Mouse (Mus musculus) heart, postnatal 25 days (tissue): ENCODE measurements around the gene Riok2. TPM values are rescaled to one million over a fixed set of nuclear protein-coding genes. Genes with fewer than 3 reads are reported as not detected.
"Not testable (repeated sequence)": the region's sequence is repeated elsewhere in the genome, so short reads cannot be mapped to it uniquely, and the experiment has no call there.

Source experiments
- DNase-seq: peaks from one replicate; pipeline ENCODE4 v3.0.0; 2022; ENCODE audit warnings: low spot score
- intact Hi-C: fragments of 180-260 bp; cut with DNase I; formaldehyde crosslinking; loops from one replicate; pipeline ENCODE4 v1.15.1; 2025
- total RNA-seq, 2 experiments: library from RNA; stranded (reverse); gene quantifications; 2 replicates each; pipeline ENCODE4 v1.2.3; 2021

Gene Riok2
- total RNA-seq = 10 to 100 TPM; 13.5 to 13.8 TPM

DNA sequence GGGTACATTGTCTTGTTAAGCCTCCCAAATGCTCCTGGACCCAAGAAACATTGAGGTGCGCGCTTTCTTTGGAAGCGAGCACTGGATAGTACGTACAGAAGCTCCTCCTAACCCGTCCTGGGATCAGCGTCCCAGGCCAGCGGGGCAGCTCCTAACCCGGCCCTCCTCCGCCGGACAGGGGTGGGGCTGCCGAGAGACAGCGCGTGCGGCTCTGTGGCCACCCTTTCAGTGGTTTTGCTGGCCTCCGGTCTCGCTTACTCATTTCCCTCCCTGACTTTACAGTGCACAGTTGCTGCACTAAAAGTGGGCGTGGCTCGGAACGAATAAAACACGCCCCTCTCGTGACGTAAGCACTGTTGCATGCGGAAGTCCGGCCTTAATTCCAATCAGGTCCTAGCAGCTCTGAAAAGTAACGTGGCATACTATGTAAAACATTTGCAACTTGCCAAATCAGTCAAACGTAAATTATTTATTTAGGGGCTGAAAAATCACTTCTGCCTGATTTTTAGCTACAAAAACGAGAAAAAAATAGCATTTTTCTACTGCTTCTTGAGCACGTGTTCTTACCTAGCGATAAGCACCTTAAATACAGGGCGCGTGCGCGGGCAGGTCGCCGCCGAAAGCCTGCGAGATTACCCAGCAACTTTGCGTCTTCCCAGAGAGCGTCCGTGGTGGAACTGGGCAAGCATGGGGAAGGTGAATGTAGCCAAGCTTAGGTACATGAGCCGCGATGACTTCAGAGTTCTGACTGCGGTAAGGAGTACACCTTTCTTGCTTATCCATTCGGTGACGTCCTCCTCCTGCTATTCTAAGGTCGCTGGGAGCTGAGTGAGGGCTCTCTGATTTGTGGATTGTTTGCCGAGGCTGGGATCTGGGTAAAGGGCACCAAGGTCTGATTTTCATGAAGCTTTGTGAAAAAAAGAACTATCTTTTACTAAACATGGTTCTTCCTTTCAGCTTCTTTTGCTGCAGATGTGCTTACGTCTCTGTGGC lies at the start of gene Riok2:
Gene Riok2 (plus strand): TSS at position 392 of the 993 bp plus-strand sequence.
- peak; percentile 91 for DNase-seq
- intact Hi-C loops = loop anchor here (2.0 to 10.0 kb wide), 3 partner anchors 79 to 461 kb away; no protein-coding TSS in a partner anchor

DNA sequence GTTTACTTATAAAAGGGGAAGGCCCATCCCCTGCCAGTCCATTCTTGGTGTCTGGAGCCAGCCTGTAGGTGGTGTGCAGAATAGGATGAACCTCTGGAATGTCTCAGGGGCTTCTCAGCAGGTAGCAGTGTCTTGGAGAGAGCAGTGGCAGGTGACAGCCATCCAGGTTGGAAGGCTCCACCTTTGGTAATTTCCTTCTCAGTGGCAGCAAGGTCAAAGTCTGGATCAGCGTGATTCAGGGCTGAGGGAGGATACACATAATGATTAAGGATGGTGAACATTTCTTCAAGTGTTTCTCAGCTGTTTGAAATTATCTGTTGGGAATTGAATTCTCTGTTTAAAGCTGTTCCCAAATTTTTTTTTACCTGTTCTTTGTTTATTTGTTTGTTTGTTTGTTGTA lies 48.1 kb upstream of the Riok2 start:
- DNase-seq, intact Hi-C loops: not testable (repeated sequence)

DNA sequence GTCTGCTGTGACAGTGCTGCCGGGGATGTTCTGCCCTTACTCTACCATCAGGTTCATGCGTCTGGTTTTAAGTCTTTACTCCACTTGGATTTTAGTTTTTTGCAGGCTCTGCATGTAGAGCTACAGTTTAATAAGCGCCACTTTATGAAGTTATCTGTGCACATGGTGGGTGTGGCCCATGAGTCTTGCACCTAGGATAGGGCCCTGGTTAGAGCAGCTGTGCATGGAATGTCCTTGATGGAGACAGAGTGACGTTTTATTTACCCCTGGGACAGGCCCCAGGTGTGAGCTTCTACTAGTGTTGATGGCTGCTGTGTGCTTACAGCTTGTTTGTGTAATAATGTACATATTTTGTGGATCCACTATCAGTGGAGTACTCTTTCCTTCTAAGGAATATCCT lies 47.5 kb upstream of the Riok2 start:
- intact Hi-C loops = no loop called here
- DNase-seq = no peak

DNA sequence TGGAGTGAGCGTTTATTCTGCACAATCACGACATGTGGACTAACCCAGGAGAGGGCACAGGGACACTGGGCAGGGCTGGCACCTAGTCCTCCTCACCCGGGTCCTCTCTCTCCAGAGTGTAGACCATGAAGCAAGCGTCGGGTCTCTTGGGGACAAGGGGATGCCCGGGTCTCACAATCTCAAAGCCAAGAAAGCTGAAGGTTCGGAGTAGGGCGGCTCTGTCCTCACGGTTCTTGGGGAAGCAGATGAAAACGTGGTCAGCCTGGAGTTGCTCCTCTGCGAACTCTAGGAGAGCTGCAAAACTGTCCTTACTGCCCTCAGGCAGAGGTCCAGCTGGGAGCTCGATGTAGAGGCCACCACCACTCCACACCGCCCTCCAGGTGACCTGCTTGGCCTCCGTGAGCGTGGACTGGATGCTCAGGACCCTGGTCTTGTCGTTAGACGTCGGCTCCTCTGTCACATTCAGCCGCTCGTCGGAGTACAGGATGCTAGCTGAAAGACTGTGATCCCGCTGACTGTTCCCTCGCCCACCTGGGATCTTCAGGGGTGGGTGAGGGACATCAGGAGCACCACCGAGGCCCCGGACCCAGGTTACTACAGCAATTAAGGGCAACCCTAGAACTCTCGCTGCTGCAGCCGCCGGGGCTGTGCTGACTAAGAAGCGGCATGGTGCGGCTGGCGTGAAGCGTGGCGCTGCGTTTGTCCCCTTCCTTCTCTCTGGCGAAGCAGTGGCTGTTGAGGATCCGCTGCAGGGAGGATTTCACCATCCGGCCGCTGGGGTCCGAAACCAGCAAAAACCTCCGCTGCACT lies 28.5 kb upstream of the Riok2 start:
- DNase-seq, intact Hi-C loops: not testable (repeated sequence)

DNA sequence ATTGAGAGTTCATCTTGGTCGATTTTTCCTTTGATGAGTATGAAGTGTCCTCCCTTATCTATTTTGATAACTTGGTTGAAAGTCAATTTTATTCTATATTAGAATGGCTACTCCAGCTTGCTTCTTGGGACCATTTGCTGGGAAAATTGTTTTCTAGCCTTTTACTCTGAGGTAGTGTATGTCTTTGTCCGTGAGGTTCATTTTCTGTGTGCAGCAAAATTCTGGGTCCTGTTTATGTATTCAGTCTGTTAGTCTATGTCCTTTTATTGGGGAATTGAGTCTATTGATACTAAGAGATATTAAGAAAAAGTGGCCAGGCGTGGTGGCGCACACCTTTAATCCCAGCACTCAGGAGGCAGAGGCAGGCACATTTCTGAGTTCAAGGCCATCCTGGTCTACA lies 27.8 kb upstream of the Riok2 start:
- DNase-seq, intact Hi-C loops: not testable (repeated sequence)

DNA sequence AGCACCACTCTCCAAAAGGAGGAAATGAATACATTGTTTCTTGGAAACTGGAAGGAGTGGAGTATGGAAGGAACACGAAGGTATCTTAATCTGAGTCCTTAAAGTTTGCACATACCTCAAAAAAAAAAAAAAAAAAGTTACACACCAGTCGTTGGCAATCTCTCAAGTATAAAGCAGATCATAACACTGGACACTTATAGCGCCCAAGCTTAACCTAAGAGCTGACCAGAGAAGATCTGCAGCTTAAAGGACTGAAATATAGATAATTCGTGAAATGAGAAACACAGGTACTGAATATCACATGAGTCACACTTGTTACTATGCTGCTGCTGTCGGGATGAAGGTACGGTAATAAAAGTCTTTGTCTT lies 575 bp upstream of the Riok2 start:
- intact Hi-C loops = loop anchor here (2.0 to 10.0 kb wide), 3 partner anchors 79 to 461 kb away; no protein-coding TSS in a partner anchor
- no peak for DNase-seq

DNA sequence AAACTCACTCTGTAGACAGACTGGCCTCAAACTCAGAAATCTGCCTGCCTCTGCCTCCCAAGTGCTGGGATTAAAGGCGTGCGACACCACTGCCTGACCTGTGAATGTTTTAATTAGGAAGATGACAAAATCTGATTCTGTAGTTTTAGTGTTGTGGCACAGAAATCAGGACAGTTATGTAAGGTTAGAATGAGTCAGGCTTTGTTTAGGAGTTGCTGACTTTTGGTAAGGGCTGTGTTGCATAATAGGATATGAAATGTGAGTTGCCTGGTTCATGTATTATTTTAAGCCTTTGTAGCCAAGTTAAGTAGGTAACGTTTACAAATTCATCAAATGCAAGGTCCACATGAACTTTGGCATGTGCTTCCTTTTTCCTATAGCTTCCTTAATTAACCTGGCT lies 1.5 kb downstream of the Riok2 start:
- intact Hi-C loops = loop anchor here (5.0 to 10.0 kb wide), 2 partner anchors 423 to 459 kb away; no protein-coding TSS in a partner anchor
- DNase-seq = no peak

DNA sequence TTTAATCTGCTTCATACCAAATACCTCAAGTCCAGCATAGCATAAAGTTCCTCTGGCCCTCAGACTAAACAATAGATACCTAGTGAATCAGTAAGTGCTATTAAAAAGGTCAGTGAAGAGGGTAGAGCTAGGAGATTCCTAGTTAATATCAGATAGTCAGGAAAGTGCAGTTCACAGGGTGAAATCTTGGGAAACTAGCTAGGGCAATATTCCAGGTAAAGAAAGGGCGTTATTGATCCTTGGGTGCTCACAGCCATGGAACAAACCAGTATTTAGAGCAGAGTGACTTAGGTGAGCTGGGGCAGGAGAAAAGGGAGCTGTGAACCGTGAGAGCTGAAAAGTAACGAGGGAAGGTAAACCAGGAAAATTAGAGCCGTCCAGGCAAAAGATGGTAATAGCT lies 9.6 kb downstream of the Riok2 start:
- intact Hi-C loops = no loop called here
- no peak for DNase-seq

DNA sequence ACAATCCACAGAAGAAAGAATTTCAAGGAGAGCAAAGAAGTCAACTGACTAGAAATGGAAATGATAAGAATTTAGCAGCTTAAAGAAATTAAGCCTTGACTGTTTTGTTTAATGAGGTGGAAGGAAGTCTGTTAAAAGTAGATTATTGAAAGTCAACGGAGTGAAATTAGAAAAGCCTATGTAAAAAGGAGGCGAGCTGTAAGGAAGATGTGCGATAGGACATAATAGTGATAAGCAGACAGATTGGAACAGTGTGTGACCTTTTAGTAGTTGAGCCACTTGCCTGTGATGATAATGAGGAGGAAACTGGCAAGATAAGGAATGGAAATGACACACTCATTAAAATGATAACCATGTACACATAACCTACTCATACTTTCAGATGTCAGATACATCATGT lies 10.4 kb downstream of the Riok2 start:
- intact Hi-C loops = no loop called here
- DNase-seq = no peak

DNA sequence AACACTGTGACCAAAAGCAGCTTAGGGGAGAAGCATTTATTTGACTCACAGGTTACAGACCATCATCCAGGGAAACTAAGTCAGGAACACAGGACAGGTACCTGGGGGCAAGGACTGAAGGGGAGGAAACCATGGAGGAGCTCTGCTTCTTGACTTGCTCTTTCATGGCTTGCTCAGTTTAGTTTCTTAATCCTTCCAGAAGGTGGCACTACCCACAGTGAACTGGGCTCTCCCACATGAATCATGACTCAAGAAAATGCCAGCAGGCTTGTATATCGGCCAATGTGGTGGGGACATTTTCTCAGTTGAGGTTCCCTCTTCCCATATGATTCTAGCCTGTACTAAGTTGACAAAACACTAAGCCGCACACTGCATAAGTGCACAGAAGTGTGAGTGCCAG lies 12.0 kb downstream of the Riok2 start:
- intact Hi-C loops = no loop called here
- DNase-seq = no peak

DNA sequence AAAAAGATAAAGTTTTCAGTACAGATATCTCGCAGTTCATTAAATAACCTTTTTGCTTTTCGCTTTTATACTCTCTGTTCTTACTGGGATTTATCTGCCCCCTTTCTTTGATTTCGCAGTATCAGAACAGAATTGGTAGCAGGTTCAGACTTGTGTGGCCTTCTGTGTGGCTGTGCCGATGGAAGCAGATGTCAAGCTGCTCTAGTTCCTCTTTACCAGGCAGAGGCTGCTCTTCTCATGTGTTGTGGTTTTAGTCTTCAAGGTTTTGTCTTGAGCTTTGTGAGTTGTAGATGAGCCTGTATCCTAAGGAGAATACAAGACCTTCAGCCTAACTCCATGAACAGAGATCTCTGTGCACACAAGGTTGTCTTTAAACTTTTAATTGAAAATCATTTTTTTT lies 17.7 kb downstream of the Riok2 start:
- no peak for DNase-seq
- intact Hi-C loops = loop anchor here (5.0 to 10.0 kb wide), 3 partner anchors 173 to 355 kb away; partner anchors contain the start of gene Lnpep

DNA sequence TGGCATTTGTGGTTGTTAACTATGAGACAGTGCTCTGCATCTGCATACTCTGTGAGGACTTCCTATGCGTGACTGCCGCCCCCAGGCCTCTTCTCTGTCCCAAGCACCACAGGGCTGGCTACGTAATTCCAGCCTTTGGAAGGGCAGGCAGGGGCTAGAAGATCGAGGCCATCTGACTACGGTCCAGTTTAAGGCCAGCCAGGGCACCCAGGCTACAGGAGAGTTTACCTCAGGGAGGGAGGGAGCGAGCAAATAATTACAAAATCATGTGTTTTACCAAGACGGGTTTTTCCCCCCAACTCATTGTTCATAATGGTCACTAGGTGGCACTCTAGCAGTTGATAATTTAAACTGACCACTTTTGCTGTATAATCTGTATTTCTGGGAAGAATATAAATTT lies 18.8 kb downstream of the Riok2 start:
- intact Hi-C loops = loop anchor here (5.0 to 10.0 kb wide), 3 partner anchors 172 to 354 kb away; partner anchors contain the start of gene Lnpep

DNA sequence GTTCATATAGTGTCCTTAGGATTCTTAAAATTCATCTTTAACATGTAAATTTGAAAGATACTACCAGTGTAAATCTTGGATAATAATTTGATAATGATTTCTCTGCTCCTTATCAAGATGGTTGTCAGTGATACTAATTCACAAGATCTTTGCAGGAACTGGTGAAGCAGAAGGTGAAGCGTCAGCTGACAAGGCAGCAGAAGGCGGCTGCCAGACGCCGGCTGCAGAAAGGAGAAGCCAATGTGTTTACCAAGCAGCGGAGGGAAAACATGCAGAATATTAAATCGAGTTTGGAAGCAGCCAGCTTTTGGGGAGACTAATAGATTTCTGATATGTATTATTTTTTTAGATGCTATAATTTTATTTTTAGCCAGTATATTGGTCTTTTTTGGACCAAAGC lies 19.2 kb downstream of the Riok2 start:
- intact Hi-C loops = loop anchor here (5.0 to 10.0 kb wide), 3 partner anchors 172 to 354 kb away; partner anchors contain the start of gene Lnpep
- DNase-seq = no peak

More for the DNA sequence above, 18.8 kb downstream of the Riok2 start:
- DNase-seq = no peak

DNA sequence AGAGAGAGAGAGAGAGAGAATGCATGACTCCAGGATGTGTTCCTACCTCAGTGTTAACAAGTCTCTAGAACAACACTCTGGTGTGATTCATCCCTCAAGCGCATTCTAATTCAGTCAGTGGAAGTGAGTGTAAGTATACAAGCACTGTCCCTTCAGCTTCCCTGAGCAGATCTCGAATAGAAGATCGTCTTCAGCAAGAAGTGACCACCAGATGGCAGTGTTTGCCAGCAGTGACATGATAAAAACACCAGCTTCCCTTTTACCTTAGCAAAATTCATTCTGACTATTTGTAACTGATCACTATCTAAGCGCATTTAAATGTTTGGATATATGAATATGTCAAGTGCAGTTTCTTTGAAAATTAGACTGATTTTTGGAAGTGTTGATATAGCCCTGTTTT lies 20.2 kb downstream of the Riok2 start:
- no peak for DNase-seq
- intact Hi-C loops = loop anchor here (1.0 to 10.0 kb wide), 4 partner anchors 170 to 353 kb away; partner anchors contain the start of gene Lnpep

DNA sequence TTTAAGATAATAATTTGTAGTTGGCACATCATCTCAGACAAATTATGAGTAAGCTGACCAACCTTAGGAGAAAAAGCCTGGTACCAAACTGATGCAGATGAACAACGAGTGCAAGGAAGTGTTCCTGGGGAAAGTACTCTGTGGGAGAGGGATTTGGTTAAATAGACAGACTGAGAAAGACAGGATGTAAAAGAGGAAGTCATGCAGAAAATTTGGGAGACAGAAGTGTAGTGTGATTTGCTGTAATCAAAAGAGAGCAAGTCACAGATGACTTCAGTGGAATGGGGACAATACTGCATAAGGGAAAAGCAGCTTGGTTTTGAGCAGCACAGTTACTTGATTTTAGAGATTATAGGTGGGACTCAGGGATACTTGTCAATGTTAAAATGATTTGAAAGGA lies 22.8 kb downstream of the Riok2 start:
- DNase-seq = no peak
- intact Hi-C loops = loop anchor here (10.0 kb wide), 1 partner anchor 168 kb away; no protein-coding TSS in a partner anchor

DNA sequence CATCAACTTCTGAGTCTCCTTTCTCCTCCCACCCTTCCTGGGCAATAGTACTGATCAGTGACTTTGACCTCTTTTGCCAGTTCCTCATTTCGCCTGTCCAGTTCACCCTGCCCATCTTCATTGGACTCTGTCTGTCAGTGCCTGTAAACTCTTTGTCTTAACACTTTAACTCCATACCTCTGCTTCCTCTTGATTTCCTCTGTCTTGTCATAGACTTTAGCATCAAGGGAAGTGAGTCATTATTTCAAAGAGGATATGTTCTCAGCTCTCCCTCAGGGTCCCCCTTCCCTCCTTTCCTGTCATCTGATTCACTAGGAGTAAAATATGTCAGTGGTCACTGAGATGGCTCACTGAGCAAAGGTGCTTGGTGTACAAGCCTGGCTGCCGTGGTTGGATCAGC lies 24.6 kb downstream of the Riok2 start:
- intact Hi-C loops = loop anchor here (10.0 kb wide), 1 partner anchor 166 kb away; no protein-coding TSS in a partner anchor
- no peak for DNase-seq

DNA sequence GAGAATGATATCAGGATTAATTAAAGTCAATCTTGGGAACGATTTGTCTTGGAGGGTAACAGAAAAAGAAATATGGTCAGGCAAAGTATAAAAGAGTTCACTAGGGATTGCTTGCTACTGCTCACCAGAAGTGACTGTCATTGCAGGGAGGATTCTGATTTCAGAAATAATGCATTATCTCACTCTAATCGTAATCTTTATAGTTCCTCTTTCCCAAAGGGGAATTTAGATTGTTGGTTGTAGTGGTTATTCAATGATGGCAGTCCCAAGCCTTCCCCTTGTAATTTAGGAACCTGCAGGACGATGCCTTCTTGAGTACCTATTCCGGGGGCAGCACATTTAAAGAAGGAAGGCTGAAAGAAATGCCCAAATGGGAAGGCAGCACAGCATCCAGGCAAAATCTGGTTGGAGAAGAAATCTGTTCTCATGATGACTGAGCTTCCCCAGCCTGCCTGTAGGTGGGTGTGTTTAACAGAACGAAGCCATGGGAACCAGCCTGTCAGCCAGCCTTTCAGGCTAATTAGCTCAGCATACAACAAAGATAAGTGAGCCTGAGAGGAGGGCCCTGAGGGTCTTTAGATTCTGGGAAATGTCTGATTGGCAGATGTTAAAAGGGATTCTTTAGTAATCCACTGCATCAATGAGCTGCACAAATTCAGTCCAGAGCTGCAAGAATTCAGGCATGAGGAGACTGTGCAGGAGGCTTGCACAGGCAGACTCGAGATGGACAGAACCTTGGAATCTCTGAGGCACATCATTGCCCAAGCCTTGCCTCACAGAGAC lies 28.3 kb downstream of the Riok2 start, which contains the start of gene Lix1:
Gene Lix1 (plus strand): TSS at position 451 of the 783 bp plus-strand sequence.
- intact Hi-C loops = no loop called here
- no peak for DNase-seq

DNA sequence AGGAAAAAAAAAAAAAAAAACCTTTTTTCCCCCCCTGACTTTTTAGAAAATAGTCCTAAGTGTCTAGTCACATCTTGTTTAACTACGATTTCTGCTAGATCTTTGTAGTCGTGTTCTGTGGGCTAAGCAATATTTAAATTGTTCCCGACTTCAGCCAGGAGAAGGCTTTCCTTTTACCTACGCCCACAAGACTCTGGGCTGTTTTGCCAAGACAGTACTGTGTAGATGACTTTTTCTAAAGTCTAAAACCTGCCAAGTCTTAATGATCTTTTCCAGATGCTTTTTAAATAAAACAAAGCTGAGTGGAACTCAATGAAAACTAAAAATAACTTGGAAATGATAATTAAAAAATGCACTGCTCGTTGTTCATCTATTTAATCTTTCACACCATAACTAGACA lies 28.9 kb downstream of the Riok2 start:
- no peak for DNase-seq
- intact Hi-C loops = no loop called here

DNA sequence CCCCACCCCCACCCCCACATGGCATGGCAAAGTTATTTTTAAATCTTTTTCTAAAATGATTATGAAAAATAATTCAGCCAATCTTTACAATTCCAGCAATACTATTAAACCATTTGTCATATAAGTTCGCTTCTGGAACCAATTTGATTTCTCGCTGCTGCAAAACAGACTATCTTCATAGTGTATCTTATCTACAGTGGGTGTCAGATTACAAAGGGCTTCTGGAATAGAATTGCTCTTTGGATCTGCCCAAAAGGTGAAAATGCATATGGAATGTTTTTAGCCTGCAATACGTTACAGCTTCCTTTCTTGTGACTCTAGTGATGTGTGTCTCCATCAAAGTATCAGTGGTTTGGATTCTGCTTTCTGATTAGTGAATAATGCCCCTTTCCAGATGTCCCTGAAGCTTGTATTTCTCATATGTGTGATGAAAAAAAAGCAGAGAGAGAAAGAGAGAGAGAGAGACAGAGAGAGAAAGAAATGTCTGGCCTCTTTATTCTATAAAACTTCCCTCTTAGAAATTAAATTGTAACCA lies 29.5 kb downstream of the Riok2 start:
- DNase-seq = no peak
- intact Hi-C loops = no loop called here
